Mouse (Mus musculus) neural tube, embryonic 11.5 days (tissue): ENCODE measurements around the gene Hmgb2. TPM values are rescaled to one million over a fixed set of nuclear protein-coding genes. Genes with fewer than 3 reads are reported as not detected.
"Not testable (repeated sequence)": the region's sequence is repeated elsewhere in the genome, so short reads cannot be mapped to it uniquely, and the experiment has no call there.

Experiments
- ATAC-seq: fragments of 200-750 bp; cut with Nextera tagmentation; 2 replicates; pipeline ENCODE4 v1.8.0; 2017; ENCODE audit warnings: moderate number of reproducible peaks, mild to moderate bottlenecking, moderate TSS enrichment, moderate library complexity; ENCODE audit not compliant: insufficient read depth, low FRiP score, low TSS enrichment
- DNase-seq: peaks from one replicate; pipeline ENCODE4 v3.0.0-alpha.2; 2015; ENCODE audit warnings: low spot score
- H3K27ac ChIP-seq: fragments of 300-500 bp; sonication (generic); 2 replicates; pipeline ENCODE4 v1.5.1; 2014; ENCODE audit warnings: low read depth, mild to moderate bottlenecking, low read length
- H3K27me3 ChIP-seq: fragments of 300-500 bp; sonication (generic); 2 replicates; pipeline ENCODE4 v1.6.1; 2014; ENCODE audit warnings: mild to moderate bottlenecking, low read length, mixed read lengths; ENCODE audit not compliant: control insufficient read depth, insufficient read depth
- H3K36me3 ChIP-seq: fragments of 300-500 bp; sonication (generic); 2 replicates; pipeline ENCODE4 v1.6.1; 2014; ENCODE audit warnings: mild to moderate bottlenecking, low read length, moderate library complexity, mixed read lengths; ENCODE audit not compliant: control insufficient read depth, insufficient read depth
- H3K4me1 ChIP-seq: fragments of 300-500 bp; sonication (generic); 2 replicates; pipeline ENCODE4 v1.6.1; 2014; ENCODE audit warnings: low read length, mixed read lengths; ENCODE audit not compliant: control insufficient read depth, insufficient read depth
- H3K4me2 ChIP-seq: fragments of 300-500 bp; sonication (generic); 2 replicates; pipeline ENCODE4 v1.6.1; 2014; ENCODE audit warnings: low read depth, mild to moderate bottlenecking, moderate library complexity
- H3K4me3 ChIP-seq: fragments of 300-500 bp; sonication (generic); 2 replicates; pipeline ENCODE4 v1.5.1; 2014; ENCODE audit warnings: low read depth, low read length
- H3K9ac ChIP-seq: fragments of 300-500 bp; sonication (generic); 2 replicates; pipeline ENCODE4 v1.6.1; 2014; ENCODE audit warnings: mild to moderate bottlenecking, low read length
- H3K9me3 ChIP-seq: fragments of 300-500 bp; sonication (generic); 2 replicates; pipeline ENCODE4 v1.6.1; 2016; ENCODE audit warnings: low read length; ENCODE audit not compliant: control insufficient read depth
- WGBS: fragments of 180-500 bp; shearing (Covaris S2); extraction: QIAGEN DNeasy Blood & Tissue Kit; methylation state at CpG from one replicate; pipeline ENCODE4 v1.1.7; 2014; 5-methylcytosine and 5-hydroxymethylcytosine counted together
- polyA plus RNA-seq: library from polyadenylated mRNA; unstranded; fragments of >200 nt; fragmentation: Nextera tagmentation; extraction: Ambion mirVana; gene quantifications from 2 replicates; pipeline ENCODE4 v1.2.1, GENCODE M21; 2014

Gene Hmgb2
- polyA plus RNA-seq, 1 experiment from 2014 or later, result 468 TPM

DNA sequence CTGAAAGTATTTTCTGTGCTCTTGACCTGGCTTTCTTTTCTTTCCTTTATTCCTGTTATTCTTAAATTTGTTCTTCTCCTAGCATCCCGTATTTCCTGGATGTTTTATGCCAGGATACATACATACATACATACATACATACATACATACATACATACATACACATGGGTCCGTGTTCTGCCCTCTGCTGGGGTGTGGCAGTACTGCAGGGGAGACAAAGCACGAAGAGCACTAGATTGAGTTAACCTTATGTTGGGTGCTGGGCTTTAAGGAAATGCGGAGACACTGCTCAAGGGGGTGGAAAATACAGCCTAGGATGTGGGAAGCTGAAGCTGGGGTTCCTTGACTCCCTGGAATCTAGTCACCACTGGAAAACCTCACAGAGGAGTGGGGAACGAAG is 8.1 kb upstream of the Hmgb2 start:
- Histone ChIP-seq H3K27ac (no peak overlapping the region), H3K9ac (no peak overlapping the region), H3K36me3 (no peaks in the 10 kb centered on the region), H3K9me3 (no peaks in the 10 kb centered on the region), H3K4me2 (no peak overlapping the region), H3K4me1 (no peaks in the 10 kb centered on the region), H3K4me3 (no peak overlapping the region), H3K27me3 (no peaks in the 10 kb centered on the region)
- DNase-seq (peak; percentile 81), ATAC-seq (no peak)
- 59% methylated on average over 5 of the region's 5 CpGs for WGBS

DNA sequence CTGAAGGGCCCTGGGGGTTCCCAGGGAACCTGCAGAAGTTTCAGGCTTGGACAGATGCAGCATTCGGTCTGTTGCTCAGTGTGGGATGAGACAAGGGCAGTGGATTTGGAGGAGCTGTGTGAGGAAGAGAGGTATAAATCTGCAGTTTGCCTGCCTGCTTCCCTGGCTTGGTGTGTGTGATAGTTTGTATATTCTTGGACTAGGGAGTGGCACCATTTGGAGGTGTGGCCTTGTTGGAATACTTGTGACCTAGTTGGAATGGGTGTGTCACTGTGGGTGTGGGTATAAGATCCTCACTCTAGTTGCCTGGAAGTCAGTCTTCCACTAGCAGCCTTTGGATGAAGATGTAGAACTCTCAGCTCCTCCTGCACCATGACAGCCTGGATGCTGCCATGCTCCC is 6.2 kb upstream of the Hmgb2 start:
- not testable (repeated sequence) for H3K4me1 ChIP-seq, ATAC-seq, H3K4me2 ChIP-seq, H3K27me3 ChIP-seq, H3K27ac ChIP-seq, H3K9ac ChIP-seq, H3K9me3 ChIP-seq, DNase-seq, H3K4me3 ChIP-seq, H3K36me3 ChIP-seq
- 92% methylated on average over 1 of the region's 1 CpGs for WGBS

DNA sequence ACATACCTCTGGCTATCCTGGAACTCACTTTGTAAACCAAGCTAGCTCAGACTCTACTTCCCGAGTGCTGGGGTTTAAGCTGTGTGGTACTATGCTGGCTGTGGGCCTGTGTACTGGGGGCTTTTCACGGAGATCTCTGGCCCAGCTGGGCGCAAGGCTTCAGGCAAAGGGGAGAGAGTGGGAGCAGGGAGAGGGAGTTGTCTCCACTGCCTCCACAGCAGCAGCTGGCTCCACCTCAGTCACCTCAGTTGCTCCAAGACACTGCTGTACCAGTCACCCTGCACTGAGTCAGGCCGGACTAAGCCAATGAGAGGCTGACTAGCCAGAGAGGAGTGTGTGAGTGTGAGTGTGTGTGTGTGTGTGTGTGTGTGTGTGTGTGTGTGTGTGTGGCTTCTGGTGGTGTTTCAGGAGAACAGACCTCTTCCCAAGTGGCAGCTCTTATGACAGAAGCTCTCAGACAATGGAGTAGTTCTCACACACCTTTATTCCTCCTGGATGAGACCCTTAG is 4.1 kb upstream of the Hmgb2 start:
- H3K4me1 ChIP-seq, result no peaks in the 10 kb centered on the region
- H3K36me3 ChIP-seq, result no peaks in the 10 kb centered on the region
- no peaks in the 10 kb centered on the region for H3K27me3 ChIP-seq
- no peak overlapping the region for H3K4me2 ChIP-seq
- 84% methylated on average over 4 of the region's 4 CpGs for WGBS
- DNase-seq (no peak), ATAC-seq (no peak)
- H3K9ac ChIP-seq, result no peak overlapping the region
- no peak overlapping the region for H3K27ac ChIP-seq
- H3K4me3 ChIP-seq, result no peak overlapping the region
- H3K9me3 ChIP-seq, result no peaks in the 10 kb centered on the region

DNA sequence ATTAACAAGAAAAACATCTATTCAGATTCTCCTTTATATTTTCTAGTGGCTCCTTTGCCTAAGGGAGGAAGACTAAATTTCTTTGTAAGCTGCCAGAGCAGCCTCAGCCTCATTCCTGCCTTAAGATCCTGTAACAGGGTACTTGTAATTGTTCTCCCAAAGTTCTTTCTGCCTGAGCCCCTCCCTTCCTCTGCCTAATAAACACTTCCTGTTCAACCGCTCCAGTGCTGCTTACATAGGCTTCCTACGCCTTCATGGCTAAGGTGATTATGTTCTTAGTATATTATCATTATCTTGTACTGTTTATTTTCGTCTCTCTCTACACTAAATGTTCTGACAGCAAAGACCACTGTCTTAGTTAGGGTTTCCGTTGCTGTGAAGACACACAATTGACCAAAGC is 3.0 kb upstream of the Hmgb2 start:
- H3K9ac ChIP-seq, result no peak overlapping the region
- DNase-seq (no peak), ATAC-seq (no peak)
- H3K27me3 ChIP-seq, result no peaks in the 10 kb centered on the region
- 87% methylated on average over 4 of the region's 4 CpGs for whole genome bisulfite sequencing
- H3K9me3 ChIP-seq, result no peaks in the 10 kb centered on the region
- no peaks in the 10 kb centered on the region for H3K4me1 ChIP-seq
- H3K27ac ChIP-seq, result no peak overlapping the region
- no peaks in the 10 kb centered on the region for H3K36me3 ChIP-seq
- H3K4me2 ChIP-seq, result no peak overlapping the region
- no peak overlapping the region for H3K4me3 ChIP-seq

DNA sequence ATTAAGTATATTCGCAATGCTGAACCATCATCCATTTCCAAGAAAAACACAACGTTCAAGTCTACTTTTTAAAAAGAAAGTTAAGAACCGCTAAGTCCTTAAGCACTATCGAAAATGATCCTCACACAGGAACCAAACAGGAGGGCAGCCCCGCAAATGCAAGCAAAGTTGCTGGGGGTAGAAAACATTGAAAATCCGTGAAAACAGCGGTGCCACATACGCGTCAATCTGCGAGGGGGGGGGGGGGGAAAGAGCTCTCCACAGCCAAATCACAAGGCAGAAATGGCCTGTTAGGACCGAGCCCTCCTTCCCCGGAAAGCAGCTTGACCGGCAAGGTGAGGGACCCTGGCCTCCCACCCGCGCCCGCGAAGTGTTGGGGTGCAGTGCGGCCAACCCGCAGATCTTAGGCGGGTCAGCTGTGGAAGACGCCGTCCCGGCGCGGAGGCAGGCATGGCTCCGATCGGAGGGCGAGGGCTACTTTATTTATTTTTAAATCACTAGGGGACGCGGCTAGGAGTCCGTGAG is 854 bp upstream of the Hmgb2 start:
- Histone ChIP-seq H3K36me3 (no peaks in the 10 kb centered on the region), H3K9me3 (no peaks in the 10 kb centered on the region), H3K27me3 (no peaks in the 10 kb centered on the region), H3K4me2 (peak overlapping the region; percentile 83), H3K27ac (peak overlapping the region; percentile 84), H3K4me3 (peak overlapping the region; percentile 94), H3K9ac (peak overlapping the region; percentile 91), H3K4me1 (no peaks in the 10 kb centered on the region)
- ATAC-seq (peak; percentile 17), DNase-seq (no peak)
- WGBS, result 3% methylated on average over 27 of the region's 31 CpGs

DNA sequence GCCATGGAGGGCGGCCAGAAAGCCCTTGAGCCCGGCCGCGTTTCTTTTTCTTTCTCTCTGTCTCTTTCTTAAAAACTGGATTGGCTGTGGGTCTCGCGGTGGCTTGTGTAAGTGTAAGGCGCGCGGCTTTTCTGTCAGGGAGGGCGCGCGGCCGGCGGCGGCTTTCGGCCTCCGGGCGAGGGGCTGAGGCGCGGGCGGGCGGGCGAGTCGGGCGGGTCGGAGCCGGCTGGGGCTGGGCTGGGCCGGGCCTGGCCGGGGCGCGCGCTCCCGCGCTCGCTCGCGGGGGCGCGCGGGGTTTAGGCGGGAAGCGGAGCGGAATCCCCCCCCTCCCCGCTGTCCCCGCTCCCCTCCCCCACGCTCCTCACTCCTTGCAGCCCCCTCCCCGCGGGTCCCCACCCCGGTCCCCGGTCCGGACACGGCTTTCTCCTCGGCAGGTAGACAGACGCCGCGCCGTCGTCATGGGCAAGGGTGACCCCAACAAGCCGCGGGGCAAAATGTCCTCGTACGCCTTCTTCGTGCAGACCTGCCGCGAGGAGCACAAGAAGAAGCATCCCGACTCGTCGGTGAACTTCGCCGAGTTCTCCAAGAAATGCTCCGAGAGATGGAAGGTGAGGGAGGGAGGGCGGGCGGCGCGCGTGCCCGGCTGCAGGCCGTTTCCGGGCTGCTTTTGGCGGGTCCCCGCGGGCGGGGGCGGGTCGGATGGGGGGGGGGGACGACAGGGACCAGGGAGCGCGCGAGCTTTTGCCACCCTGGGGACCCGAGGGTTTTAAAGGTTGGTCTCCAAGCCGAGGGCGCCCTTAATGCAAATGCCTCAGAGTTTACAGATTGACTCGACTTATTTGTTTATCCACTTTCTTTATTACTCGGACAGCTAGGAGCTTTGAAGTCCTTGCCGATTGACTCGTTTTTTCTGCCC is 692 bp downstream of the Hmgb2 start:
- peak overlapping the region; percentile 94 for H3K4me3 ChIP-seq
- no peaks in the 10 kb centered on the region for H3K36me3 ChIP-seq
- H3K27ac ChIP-seq, result peak overlapping the region; percentile 100
- H3K9ac ChIP-seq, result peak overlapping the region; percentile 100
- WGBS, result under 1% methylated on average over 62 of the region's 96 CpGs
- H3K4me2 ChIP-seq, result peak overlapping the region; percentile 57
- H3K4me1 ChIP-seq, result no peaks in the 10 kb centered on the region
- H3K27me3 ChIP-seq, result no peaks in the 10 kb centered on the region
- H3K9me3 ChIP-seq, result no peaks in the 10 kb centered on the region
- DNase-seq (peak; percentile 74), ATAC-seq (peak; percentile 59)

DNA sequence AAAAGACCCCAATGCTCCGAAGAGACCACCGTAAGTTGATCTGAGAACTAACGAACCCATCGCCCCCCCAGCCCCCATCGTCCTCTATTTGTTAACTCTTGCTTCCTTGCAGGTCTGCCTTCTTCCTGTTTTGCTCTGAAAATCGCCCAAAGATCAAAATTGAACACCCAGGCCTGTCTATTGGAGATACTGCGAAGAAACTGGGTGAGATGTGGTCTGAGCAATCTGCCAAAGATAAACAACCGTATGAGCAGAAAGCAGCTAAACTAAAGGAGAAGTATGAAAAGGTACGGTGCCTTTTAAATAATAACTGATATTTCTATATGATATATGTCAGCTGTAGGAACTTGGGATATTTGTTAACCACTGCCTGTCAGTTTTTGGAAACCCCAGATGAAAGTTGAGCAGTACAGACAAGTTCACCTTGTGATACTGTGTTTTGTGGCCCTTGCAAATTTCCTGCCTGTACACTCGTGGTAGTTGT is 1.5 kb downstream of the Hmgb2 start:
- Histone ChIP-seq H3K4me3 (peak overlapping the region; percentile 94), H3K4me2 (peak overlapping the region; percentile 57), H3K9ac (peak overlapping the region; percentile 100)
- not testable (repeated sequence) for H3K27me3 ChIP-seq, H3K9me3 ChIP-seq, H3K36me3 ChIP-seq, ATAC-seq, DNase-seq, H3K4me1 ChIP-seq, H3K27ac ChIP-seq
- WGBS, result 31% methylated on average over 10 of the region's 10 CpGs

DNA sequence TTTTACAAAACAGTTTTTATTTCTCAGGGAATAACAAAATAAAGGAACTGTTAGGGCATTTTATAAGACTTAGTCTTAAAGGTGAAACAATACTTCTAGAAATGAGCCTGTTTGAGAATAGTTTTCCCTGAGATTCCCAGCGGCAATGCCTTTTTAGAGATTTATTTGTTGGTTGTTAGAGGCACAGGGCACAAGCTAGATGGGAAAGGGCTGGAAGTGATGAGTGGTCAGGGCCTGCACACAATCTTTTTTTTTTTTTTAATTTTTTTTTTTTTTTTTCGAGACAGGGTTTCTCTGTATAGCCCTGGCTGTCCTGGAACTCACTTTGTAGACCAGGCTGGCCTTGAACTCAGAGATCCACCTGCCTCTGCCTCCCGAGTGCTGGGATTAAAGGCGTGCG is 5.0 kb downstream of the Hmgb2 start:
- H3K27ac ChIP-seq, H3K9ac ChIP-seq, DNase-seq, ATAC-seq, H3K4me3 ChIP-seq, H3K9me3 ChIP-seq, H3K4me2 ChIP-seq, H3K36me3 ChIP-seq, H3K27me3 ChIP-seq, H3K4me1 ChIP-seq: not testable (repeated sequence)
- WGBS, result 92% methylated on average over 4 of the region's 5 CpGs

DNA sequence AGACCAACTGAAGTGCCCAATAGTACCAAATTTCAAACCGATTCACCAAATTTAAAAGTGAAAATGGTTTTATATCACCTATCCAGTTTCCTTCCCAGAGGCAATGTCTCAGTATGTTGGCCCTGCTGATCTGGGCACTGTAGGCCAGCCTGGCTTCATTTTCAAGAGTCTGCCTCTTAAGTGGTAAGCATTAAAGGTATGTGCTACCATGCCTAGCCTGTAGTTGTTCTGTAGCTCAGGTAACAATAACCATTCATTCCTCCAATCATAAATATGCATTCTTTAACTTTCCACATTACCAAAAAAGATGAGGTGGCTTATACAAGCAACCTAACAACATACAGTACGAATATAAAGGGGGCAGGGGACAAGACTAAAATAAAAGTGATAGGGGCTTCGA is 6.0 kb downstream of the Hmgb2 start:
- H3K27ac ChIP-seq, result no peak overlapping the region
- no peaks in the 10 kb centered on the region for H3K36me3 ChIP-seq
- H3K9me3 ChIP-seq, result no peaks in the 10 kb centered on the region
- no peak for DNase-seq
- H3K4me2 ChIP-seq, result no peak overlapping the region
- H3K9ac ChIP-seq, result no peak overlapping the region
- no peak overlapping the region for H3K4me3 ChIP-seq
- ATAC-seq, result no peak
- WGBS, result 93% methylated on average over 3 of the region's 3 CpGs
- H3K4me1 ChIP-seq, result no peaks in the 10 kb centered on the region
- no peaks in the 10 kb centered on the region for H3K27me3 ChIP-seq
